Mouse (Mus musculus): ENCODE data around the gene Ly6g5b.

Gene Ly6g5b

DNA sequence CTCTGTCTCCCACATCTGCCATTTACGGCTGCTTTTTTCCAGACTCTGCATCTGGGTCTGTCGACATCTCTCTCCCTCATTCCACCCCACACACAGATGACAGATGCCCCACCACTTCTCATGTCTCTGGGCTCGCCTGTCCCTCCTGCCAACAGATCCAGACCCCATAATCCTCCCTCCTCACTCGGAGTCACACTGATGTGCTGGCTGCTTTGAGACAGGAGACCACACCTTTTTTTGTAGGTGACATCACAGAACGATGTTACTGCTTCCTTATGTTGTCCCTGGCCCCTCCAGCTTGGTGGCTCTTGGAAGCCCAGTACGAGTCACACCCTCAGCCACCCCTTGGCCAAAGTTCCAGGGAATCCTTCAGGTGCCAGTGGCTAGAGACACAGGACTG lies 35.0 kb downstream of the Ly6g5b start:
- no peak for DNase-seq (ENCODE audit: low read depth, low spot score)

GRCm38 (mm10) chr17:35079778-35080177 lies 35.5 kb downstream of the Ly6g5b start:
- no peak for DNase-seq (ENCODE audit: low read depth, low spot score)

DNA sequence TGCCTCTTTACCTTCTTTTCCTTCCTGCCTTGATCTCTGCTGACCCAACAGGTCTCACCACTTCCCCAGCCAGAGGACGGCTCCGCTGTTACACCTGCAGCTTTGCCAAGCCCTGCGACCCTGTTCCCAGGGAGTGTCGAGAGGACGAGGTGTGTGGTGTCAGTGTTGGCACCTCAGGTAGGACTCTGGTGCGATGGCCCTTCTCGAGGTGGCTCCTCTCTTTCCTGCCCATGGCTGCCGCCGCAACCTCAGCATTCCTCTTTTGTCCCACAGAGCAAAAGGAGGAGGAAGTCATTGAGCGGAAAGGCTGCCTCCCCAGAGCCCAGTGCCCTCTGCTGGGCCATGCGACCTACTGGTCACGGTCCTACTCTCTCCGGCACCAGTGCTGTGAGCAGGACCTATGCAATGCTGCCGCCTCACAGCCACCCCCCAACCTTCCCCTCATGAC lies 37.4 kb downstream of the Ly6g5b start, which contains the start of gene Ly6g6d:
Gene Ly6g6d (minus strand): TSS at position 280 of the 448 bp plus-strand sequence.
- DNase-seq (ENCODE audit: low read depth, low spot score), result no peak

- DNase-seq (ENCODE audit: low read depth, low spot score), result no peak
These were observed 37.9 kb downstream of the Ly6g5b start for GRCm38 (mm10) chr17:35077285-35077684.

- no peak for DNase-seq (ENCODE audit: low read depth, low spot score)
These were observed 38.6 kb downstream of the Ly6g5b start, which contains the start of gene Ly6g6e for GRCm38 (mm10) chr17:35076507-35077176. Gene Ly6g6e, plus strand, starts transcription at chr17:35076902.

GRCm38 (mm10) chr17:35074097-35074496 lies 41.1 kb downstream of the Ly6g5b start:
- no peak for DNase-seq (ENCODE audit: low read depth, low spot score)

GRCm38 (mm10) chr17:35071454-35071853 lies 43.8 kb downstream of the Ly6g5b start:
- DNase-seq (ENCODE audit: low read depth, low spot score), result no peak

DNA sequence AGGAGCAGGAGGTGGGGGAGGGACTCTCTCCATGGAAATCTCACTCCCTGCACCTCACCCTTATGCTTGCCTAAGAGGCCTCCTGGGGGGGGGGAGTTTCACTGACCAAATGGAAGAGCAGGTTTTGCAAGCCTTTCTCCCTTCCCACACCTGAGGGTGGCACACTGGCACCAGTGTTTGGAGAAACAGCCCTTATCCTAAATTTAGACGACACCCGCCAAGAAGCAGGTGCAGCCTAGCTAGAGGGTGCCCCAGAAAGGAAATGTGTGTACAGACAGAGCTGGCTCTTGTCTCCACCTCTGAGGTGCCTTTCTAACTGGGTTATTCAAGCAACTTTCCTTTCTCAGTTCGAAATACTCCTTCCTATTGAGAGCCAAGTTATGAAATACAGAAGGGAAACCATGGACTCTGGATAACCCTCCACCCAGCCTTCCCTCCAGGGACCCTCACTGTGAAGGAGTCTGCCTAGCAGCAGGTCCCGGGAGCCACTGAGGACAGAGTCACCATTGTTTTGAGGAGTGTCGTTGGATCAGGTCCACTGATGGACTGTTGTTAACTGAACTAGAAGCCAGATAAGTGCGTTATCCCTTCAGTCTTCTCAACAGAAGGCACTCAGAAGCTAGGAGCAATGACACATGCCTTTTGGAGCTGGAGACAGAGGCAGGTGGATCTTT lies 44.5 kb downstream of the Ly6g5b start:
- no peak for DNase-seq (ENCODE audit: low read depth, low spot score)

GRCm38 (mm10) chr17:35068213-35068914 lies 46.9 kb downstream of the Ly6g5b start:
- DNase-seq (ENCODE audit: low read depth, low spot score), result no peak

- DNase-seq (ENCODE audit: low read depth, low spot score), result no peak
These were observed 49.1 kb downstream of the Ly6g5b start, which contains the start of gene Mpig6b for GRCm38 (mm10) chr17:35066084-35066483. Gene Mpig6b, minus strand, starts transcription at chr17:35066184.

GRCm38 (mm10) chr17:35064951-35065947 lies 50.0 kb downstream of the Ly6g5b start, which contains the start of gene Ly6g6c:
Gene Ly6g6c, plus strand, starts transcription at chr17:35065388.
- no peak for DNase-seq (ENCODE audit: low read depth, low spot score)

DNA sequence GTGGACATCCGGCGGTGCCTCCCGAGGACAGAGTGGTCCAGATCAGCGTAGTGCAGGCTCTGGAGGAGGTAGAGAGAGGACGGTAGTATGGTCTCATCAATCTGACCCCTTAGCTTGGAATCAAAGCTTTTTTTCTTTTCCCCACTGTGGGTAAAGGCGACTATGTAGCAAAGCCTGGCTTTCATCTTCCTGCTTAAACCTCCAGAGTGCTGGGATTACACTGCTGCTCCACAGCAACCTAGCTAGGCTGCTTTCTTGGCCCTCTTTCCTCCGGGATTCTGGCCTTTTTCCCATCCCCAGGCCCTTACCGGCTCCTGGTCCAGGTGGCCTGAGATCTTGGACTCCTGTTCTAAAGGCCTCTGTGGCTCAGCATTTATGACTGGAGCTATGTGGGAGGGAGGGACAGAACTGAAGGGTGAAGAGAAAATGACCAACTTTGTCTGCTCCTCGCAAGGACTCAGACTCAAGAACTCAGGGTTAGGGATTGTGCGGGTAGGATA lies 50.8 kb downstream of the Ly6g5b start:
- no peak for DNase-seq (ENCODE audit: low read depth, low spot score)
